Mouse (Mus musculus): ENCODE data around the gene Scaf4. TPM values are rescaled to one million over a fixed set of nuclear protein-coding genes. Genes with fewer than 3 reads are reported as not detected.

Scaf4 gene
- polyA plus RNA-seq, 1 experiment from 2014 or later, result 28.2 TPM

- Histone ChIP-seq H3K4me1 (ENCODE audit: control insufficient read depth, insufficient read depth, low read length) (peaks cover 4% of the 10 kb centered on the region; the same call in 1 of the 2 replicates), H3K4me2 (ENCODE audit: low read length) (no peak overlapping the region), H3K27ac (replicated peaks; ENCODE audit: low read depth, low read length) (no peak overlapping the region), H3K4me3 (replicated peaks; ENCODE audit: low read depth, low read length) (no peak overlapping the region), H3K9ac (replicated peaks; ENCODE audit: low read length) (no peak overlapping the region), H3K9me3 (ENCODE audit: control insufficient read depth, low read length) (no peaks in the 10 kb centered on the region), H3K36me3 (ENCODE audit: control insufficient read depth, insufficient read depth, low read length) (no peaks in the 10 kb centered on the region), H3K27me3 (ENCODE audit: control insufficient read depth, insufficient read depth, low read length) (no peaks in the 10 kb centered on the region)
- 88% methylated on average over 4 of the region's 4 CpGs for WGBS
- DNase-seq (no peak), ATAC-seq (ENCODE audit: low FRiP score, low TSS enrichment) (no peak)
Measured at GRCm38 (mm10) chr16:90315881-90316280, 31.6 kb upstream of the Scaf4 start.

DNA sequence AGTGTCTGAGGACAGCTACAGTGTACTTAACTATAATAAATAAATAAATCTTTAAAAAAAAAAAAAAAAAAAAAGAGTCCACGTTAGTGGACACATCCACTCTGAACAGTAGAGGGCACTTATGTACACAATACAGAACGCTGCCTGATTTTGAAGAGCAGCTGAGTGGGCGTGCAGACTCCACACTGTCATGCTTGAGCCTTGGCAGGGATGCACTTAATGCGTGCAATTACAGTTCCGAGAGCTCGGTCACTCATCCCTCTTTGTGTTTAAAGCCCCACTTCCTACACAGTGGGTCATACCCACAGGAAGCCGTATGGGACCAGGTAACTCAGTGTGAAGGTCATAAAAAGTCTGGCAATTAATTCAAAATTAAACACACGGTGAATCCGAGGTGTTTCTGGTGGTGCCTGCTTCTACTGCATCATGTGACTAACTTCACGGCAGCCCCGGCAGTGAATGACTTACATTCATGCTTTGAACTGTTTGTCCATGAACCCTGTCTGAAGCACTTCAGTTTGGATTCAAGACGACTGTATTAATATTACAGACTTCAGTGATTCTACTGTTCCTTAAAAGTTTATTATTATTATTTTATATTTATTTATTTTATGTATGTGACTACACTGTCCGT, 28.3 kb upstream of the Scaf4 start:
- Histone ChIP-seq H3K27me3 (ENCODE audit: control insufficient read depth, insufficient read depth, low read length) (no peaks in the 10 kb centered on the region), H3K9me3 (ENCODE audit: control insufficient read depth, low read length) (no peaks in the 10 kb centered on the region), H3K36me3 (ENCODE audit: control insufficient read depth, insufficient read depth, low read length) (no peaks in the 10 kb centered on the region), H3K4me1 (ENCODE audit: control insufficient read depth, insufficient read depth, low read length) (no peaks in the 10 kb centered on the region), H3K4me2 (ENCODE audit: low read length) (no peak overlapping the region), H3K4me3 (replicated peaks; ENCODE audit: low read depth, low read length) (no peak overlapping the region), H3K27ac (replicated peaks; ENCODE audit: low read depth, low read length) (no peak overlapping the region), H3K9ac (replicated peaks; ENCODE audit: low read length) (no peak overlapping the region)
- ATAC-seq (ENCODE audit: low FRiP score, low TSS enrichment), result no peak; the same call in 1 of the 2 replicates
- peak; percentile 70 for DNase-seq
- WGBS, result 80% methylated on average over 13 of the region's 13 CpGs

GRCm38 (mm10) chr16:90310488-90311135, 26.3 kb upstream of the Scaf4 start:
- 83% methylated on average over 11 of the region's 11 CpGs for WGBS
- Histone ChIP-seq H3K9ac (replicated peaks; ENCODE audit: low read length) (no peak overlapping the region), H3K4me1 (ENCODE audit: control insufficient read depth, insufficient read depth, low read length) (no peaks in the 10 kb centered on the region), H3K36me3 (ENCODE audit: control insufficient read depth, insufficient read depth, low read length) (no peaks in the 10 kb centered on the region), H3K9me3 (ENCODE audit: control insufficient read depth, low read length) (no peaks in the 10 kb centered on the region), H3K27me3 (ENCODE audit: control insufficient read depth, insufficient read depth, low read length) (no peaks in the 10 kb centered on the region), H3K27ac (replicated peaks; ENCODE audit: low read depth, low read length) (no peak overlapping the region), H3K4me3 (replicated peaks; ENCODE audit: low read depth, low read length) (no peak overlapping the region), H3K4me2 (ENCODE audit: low read length) (no peak overlapping the region)
- ATAC-seq (ENCODE audit: low FRiP score, low TSS enrichment) (no peak), DNase-seq (no peak)

- H3K27ac ChIP-seq (replicated peaks; ENCODE audit: low read depth, low read length), result no peak overlapping the region
- DNase-seq (no peak), ATAC-seq (ENCODE audit: low FRiP score, low TSS enrichment) (no peak)
- no peak overlapping the region for H3K4me3 ChIP-seq (replicated peaks; ENCODE audit: low read depth, low read length)
- no peak overlapping the region for H3K9ac ChIP-seq (replicated peaks; ENCODE audit: low read length)
- no peaks in the 10 kb centered on the region for H3K36me3 ChIP-seq (ENCODE audit: control insufficient read depth, insufficient read depth, low read length)
- 34% methylated on average over 3 of the region's 3 CpGs for WGBS
- no peak overlapping the region for H3K4me2 ChIP-seq (ENCODE audit: low read length)
- H3K27me3 ChIP-seq (ENCODE audit: control insufficient read depth, insufficient read depth, low read length), result no peaks in the 10 kb centered on the region
- H3K4me1 ChIP-seq (ENCODE audit: control insufficient read depth, insufficient read depth, low read length), result no peaks in the 10 kb centered on the region
- H3K9me3 ChIP-seq (ENCODE audit: control insufficient read depth, low read length), result no peaks in the 10 kb centered on the region
Measured at GRCm38 (mm10) chr16:90309784-90310183, 25.5 kb upstream of the Scaf4 start.

- no peaks in the 10 kb centered on the region for H3K4me1 ChIP-seq (ENCODE audit: control insufficient read depth, insufficient read depth, low read length)
- H3K36me3 ChIP-seq (ENCODE audit: control insufficient read depth, insufficient read depth, low read length), result no peaks in the 10 kb centered on the region
Measured at GRCm38 (mm10) chr16:90303988-90304299, 19.6 kb upstream of the Scaf4 start.

DNA sequence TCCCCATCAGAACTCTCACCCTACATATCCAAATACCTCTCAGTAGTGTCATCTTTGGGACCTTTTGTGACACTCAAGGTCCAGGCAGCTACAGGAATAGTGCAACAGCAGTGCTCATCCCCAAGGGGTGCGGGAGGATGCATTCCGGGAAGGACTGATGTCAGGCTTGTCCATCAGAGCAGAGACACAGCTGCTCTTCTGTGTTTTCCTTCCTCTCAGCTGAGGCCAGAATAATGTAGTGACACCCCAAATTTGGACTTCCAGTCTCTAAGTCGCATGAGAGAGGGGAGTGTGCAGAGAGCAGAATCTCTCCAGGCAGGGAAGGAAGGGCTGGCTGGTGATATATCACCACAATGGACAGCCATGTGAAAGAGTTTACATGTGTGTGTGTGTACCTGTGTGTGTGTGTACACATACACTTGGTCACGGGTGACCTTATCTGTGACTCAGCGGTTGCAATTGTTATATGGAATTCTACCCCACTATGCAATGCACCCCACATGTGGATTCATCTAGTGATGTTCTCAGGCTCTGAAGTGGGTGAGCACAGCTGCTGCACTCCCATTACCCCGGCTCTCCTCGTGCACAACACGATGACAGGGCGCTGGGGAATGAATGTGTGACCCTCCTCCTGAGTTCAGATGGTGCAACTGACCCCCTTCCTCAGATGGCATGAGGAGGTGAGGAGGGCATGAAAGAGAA, 19.1 kb upstream of the Scaf4 start:
- 84% methylated on average over 9 of the region's 9 CpGs for WGBS
- Histone ChIP-seq H3K27ac (replicated peaks; ENCODE audit: low read depth, low read length) (no peak overlapping the region), H3K4me3 (replicated peaks; ENCODE audit: low read depth, low read length) (no peak overlapping the region), H3K9ac (replicated peaks; ENCODE audit: low read length) (no peak overlapping the region), H3K4me2 (ENCODE audit: low read length) (no peak overlapping the region), H3K27me3 (ENCODE audit: control insufficient read depth, insufficient read depth, low read length) (no peaks in the 10 kb centered on the region), H3K4me1 (ENCODE audit: control insufficient read depth, insufficient read depth, low read length) (peaks cover 3% of the 10 kb centered on the region; the same call in 1 of the 2 replicates), H3K9me3 (ENCODE audit: control insufficient read depth, low read length) (no peaks in the 10 kb centered on the region), H3K36me3 (ENCODE audit: control insufficient read depth, insufficient read depth, low read length) (no peaks in the 10 kb centered on the region)
- DNase-seq (no peak), ATAC-seq (ENCODE audit: low FRiP score, low TSS enrichment) (no peak)

More at GRCm38 (mm10) chr16:90303988-90304299, 19.6 kb upstream of the Scaf4 start:
- 89% methylated on average over 2 of the region's 2 CpGs for WGBS
- Histone ChIP-seq H3K9ac (replicated peaks; ENCODE audit: low read length) (no peak overlapping the region), H3K9me3 (ENCODE audit: control insufficient read depth, low read length) (no peaks in the 10 kb centered on the region), H3K4me3 (replicated peaks; ENCODE audit: low read depth, low read length) (no peak overlapping the region), H3K27ac (replicated peaks; ENCODE audit: low read depth, low read length) (no peak overlapping the region), H3K4me2 (ENCODE audit: low read length) (no peak overlapping the region), H3K27me3 (ENCODE audit: control insufficient read depth, insufficient read depth, low read length) (no peaks in the 10 kb centered on the region)
- DNase-seq, result no peak
- ATAC-seq (ENCODE audit: low FRiP score, low TSS enrichment), result no peak

DNA sequence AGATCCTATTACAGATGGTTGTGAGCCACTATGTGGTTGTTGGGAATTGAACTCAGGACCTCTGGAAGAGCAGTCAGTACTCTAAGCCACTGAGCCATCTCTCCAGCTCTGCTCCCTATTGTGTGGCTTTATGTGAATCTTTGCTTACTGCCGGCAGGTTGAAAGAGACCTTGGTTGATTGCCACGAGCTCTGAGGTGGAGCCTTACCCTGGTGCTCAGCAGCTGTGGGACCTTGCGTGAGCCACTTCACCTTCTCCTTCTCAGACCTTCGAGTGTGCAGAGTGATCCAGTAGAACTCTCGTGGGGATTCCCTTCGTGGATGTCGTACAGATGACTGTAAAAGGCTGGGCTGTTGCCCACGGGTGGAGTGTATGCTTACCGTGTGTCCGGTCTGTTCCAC, 17.4 kb upstream of the Scaf4 start:
- peaks cover 8% of the 10 kb centered on the region; the same call in 1 of the 2 replicates for H3K4me1 ChIP-seq (ENCODE audit: control insufficient read depth, insufficient read depth, low read length)
- H3K9ac ChIP-seq (replicated peaks; ENCODE audit: low read length), result no peak overlapping the region
- 84% methylated on average over 10 of the region's 10 CpGs for WGBS
- no peak overlapping the region for H3K4me3 ChIP-seq (replicated peaks; ENCODE audit: low read depth, low read length)
- no peak overlapping the region for H3K4me2 ChIP-seq (ENCODE audit: low read length)
- ATAC-seq (ENCODE audit: low FRiP score, low TSS enrichment), result no peak
- no peaks in the 10 kb centered on the region for H3K27me3 ChIP-seq (ENCODE audit: control insufficient read depth, insufficient read depth, low read length)
- DNase-seq, result no peak
- H3K36me3 ChIP-seq (ENCODE audit: control insufficient read depth, insufficient read depth, low read length), result no peaks in the 10 kb centered on the region
- no peak overlapping the region for H3K27ac ChIP-seq (replicated peaks; ENCODE audit: low read depth, low read length)
- no peaks in the 10 kb centered on the region for H3K9me3 ChIP-seq (ENCODE audit: control insufficient read depth, low read length)

DNA sequence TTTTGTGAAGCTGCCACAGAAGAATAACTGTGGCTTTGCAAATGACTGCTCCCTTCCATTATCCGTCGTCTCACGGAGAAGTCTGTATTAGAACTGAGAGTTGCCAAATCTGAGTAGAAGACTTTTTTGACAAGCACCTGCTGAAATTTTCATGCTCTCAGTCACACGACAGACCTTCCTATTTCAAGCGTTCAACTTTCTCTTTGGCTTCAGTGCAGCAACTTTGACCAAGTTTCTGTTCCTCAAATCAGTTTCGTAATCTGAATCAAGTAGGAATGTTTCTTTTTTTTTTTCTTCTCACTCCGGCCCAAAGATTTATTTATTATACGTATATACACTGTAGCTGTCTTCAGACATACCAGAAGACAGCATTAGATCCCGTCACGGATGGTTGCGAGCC, 16.6 kb upstream of the Scaf4 start:
- no peaks in the 10 kb centered on the region for H3K36me3 ChIP-seq (ENCODE audit: control insufficient read depth, insufficient read depth, low read length)
- H3K27me3 ChIP-seq (ENCODE audit: control insufficient read depth, insufficient read depth, low read length), result no peaks in the 10 kb centered on the region
- 93% methylated on average over 11 of the region's 11 CpGs for WGBS
- H3K27ac ChIP-seq (replicated peaks; ENCODE audit: low read depth, low read length), result no peak overlapping the region
- no peak overlapping the region for H3K9ac ChIP-seq (replicated peaks; ENCODE audit: low read length)
- peaks cover 8% of the 10 kb centered on the region; the same call in 1 of the 2 replicates for H3K4me1 ChIP-seq (ENCODE audit: control insufficient read depth, insufficient read depth, low read length)
- DNase-seq (no peak), ATAC-seq (ENCODE audit: low FRiP score, low TSS enrichment) (no peak)
- no peak overlapping the region for H3K4me3 ChIP-seq (replicated peaks; ENCODE audit: low read depth, low read length)
- H3K4me2 ChIP-seq (ENCODE audit: low read length), result no peak overlapping the region
- H3K9me3 ChIP-seq (ENCODE audit: control insufficient read depth, low read length), result no peaks in the 10 kb centered on the region

DNA sequence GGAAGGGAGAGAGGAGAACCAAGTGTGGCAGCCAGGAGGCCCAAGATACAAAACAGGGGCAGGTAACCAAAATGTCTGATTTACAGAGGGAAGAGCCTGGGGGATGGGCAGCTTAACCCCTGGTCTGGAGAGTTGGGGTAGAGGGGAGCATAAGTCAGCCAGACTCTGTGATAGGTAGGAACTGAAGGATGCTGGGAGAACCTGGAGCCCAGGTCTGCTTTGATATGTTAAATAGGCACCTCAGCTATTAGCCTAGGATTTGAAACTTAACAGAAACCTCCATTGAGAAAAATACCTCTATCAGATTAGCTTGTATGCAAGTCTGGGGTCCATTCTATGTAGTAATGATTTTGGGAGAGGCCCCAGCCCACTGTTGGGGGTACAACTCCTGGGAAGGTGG, 15.3 kb upstream of the Scaf4 start:
- no peaks in the 10 kb centered on the region for H3K27me3 ChIP-seq (ENCODE audit: control insufficient read depth, insufficient read depth, low read length)
- no peak overlapping the region for H3K27ac ChIP-seq (replicated peaks; ENCODE audit: low read depth, low read length)
- no peak overlapping the region for H3K4me2 ChIP-seq (ENCODE audit: low read length)
- no peak for DNase-seq
- peaks cover 8% of the 10 kb centered on the region; the same call in 1 of the 2 replicates for H3K4me1 ChIP-seq (ENCODE audit: control insufficient read depth, insufficient read depth, low read length)
- ATAC-seq (ENCODE audit: low FRiP score, low TSS enrichment), result no peak
- no peak overlapping the region for H3K4me3 ChIP-seq (replicated peaks; ENCODE audit: low read depth, low read length)
- H3K9ac ChIP-seq (replicated peaks; ENCODE audit: low read length), result no peak overlapping the region
- no peaks in the 10 kb centered on the region for H3K36me3 ChIP-seq (ENCODE audit: control insufficient read depth, insufficient read depth, low read length)
- no peaks in the 10 kb centered on the region for H3K9me3 ChIP-seq (ENCODE audit: control insufficient read depth, low read length)

All from midbrain, embryonic 14.5 days (tissue).